Mouse (Mus musculus): ENCODE data around the gene Exosc2.

Exosc2 gene

GRCm38 (mm10) chr2:31724730-31725490, 54.4 kb downstream of the Exosc2 start:
- no peak for DNase-seq (ENCODE audit: extremely low read depth, low read depth, low spot score)

- no peak for DNase-seq (ENCODE audit: extremely low read depth, low read depth, low spot score)
Measured at GRCm38 (mm10) chr2:31727576-31728277, 57.2 kb downstream of the Exosc2 start.

GRCm38 (mm10) chr2:31730640-31731039, 60.1 kb downstream of the Exosc2 start:
- no peak for DNase-seq (ENCODE audit: extremely low read depth, low read depth, low spot score)
